Mouse (Mus musculus): ENCODE results near the gene Sf3b3.

The Sf3b3 gene

GRCm38 (mm10) chr8:110764671-110765070 lies 81.9 kb downstream of the Sf3b3 start:
- no peak for DNase-seq

GRCm38 (mm10) chr8:110761988-110762387 lies 84.6 kb downstream of the Sf3b3 start:
- DNase-seq: no peak

- DNase-seq: peak; percentile 83 to 88
These were observed 85.4 kb downstream of the Sf3b3 start for GRCm38 (mm10) chr8:110761185-110761584.

- no peak for DNase-seq
These were observed 86.2 kb downstream of the Sf3b3 start for GRCm38 (mm10) chr8:110760280-110760940.
